Mouse (Mus musculus): ENCODE measurements at regions not wholly inside any gene's neighbourhood (a gene's known extent, or its start where the extent isn't known, plus 50 kb on each side); places are given as distances from the start of the nearest gene placed in this dataset.

GRCm38 (mm10) chr10:120556116-120556515 lies 79.8 kb upstream of the Hmga2 start:
- no peak for DNase-seq (ENCODE audit: low read depth, low spot score)

GRCm38 (mm10) chr10:120553097-120553453 lies 76.8 kb upstream of the Hmga2 start:
- DNase-seq (ENCODE audit: low read depth, low spot score) = peak; percentile 78

- DNase-seq (ENCODE audit: low read depth, low spot score) = peak; percentile 62
These were observed 76.2 kb upstream of the Hmga2 start for GRCm38 (mm10) chr10:120552341-120553096.

GRCm38 (mm10) chr10:120551851-120552281 lies 75.6 kb upstream of the Hmga2 start:
- peak; percentile 79 for DNase-seq (ENCODE audit: low read depth, low spot score)

DNA sequence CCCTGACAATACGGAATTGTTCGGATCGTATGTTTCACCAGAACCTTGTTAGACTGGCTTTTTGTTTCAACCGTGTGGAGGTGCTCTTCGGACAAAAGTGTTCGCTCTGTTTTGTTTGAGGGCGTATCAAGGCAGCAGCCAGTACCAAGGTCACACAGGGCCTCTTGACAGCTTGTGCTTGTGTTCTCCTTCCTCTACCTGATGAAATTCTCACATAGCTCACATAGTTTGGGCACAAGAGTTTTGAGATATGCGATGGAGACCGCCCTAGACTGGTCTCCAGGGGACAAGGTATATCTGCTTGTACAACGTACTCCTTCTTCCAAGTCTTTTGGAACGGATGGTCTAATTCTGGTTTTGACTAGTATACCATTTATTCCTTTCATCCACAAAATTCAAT lies 70.9 kb upstream of the Hmga2 start:
- DNase-seq (ENCODE audit: low read depth, low spot score) = no peak

- DNase-seq (ENCODE audit: low read depth, low spot score) = no peak
These were observed 65.3 kb upstream of the Hmga2 start for GRCm38 (mm10) chr10:120541618-120542017.

- no peak for DNase-seq (ENCODE audit: low read depth, low spot score)
These were observed 62.3 kb upstream of the Hmga2 start for GRCm38 (mm10) chr10:120538561-120538960.

DNA sequence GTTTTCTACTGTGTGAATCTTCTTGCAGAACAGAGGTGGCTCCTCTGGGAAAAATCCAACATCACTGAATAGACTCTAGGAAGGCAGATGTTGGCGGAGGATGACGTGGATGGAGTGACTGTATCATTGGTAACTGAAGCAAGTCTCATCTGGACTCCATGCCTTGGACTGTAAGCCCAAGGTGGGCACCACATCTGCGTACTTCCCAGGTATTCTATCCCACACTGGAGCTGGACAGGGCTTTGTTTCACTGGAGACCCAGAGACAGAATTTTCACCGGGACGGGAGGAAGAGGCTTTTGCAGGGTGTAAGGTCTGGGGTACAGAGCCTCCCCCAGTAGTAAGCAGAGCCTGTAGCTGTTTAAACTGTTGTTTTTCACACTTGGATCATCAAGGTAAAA lies 52.1 kb upstream of the Hmga2 start:
- DNase-seq (ENCODE audit: low read depth, low spot score) = no peak

DNA sequence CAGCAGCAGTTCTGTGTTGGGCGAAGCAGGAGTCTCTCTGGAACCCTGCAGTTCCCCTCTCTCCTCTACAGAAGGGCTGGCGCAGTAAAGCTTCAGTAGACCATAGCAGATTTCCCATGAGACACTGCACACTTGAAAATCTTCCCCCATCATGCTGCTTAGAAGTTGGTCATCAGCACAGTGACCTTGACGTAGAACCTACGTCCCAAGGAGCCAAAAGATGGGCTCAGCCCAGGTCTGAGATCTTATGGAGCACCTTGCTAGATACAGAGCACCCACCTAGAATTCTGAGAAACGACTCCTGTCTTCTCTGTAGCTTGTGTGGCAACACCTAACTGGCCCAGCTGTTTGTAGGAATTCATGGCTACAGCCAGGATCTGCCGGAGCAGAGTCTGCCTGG lies 51.7 kb upstream of the Hmga2 start:
- DNase-seq (ENCODE audit: low read depth, low spot score) = no peak

GRCm38 (mm10) chr10:120526991-120527390 lies 50.7 kb upstream of the Hmga2 start:
- DNase-seq (ENCODE audit: low read depth, low spot score) = no peak
